Mouse (Mus musculus): ENCODE data around the gene Gm8300.
"Not testable (repeated sequence)": the region's sequence is repeated elsewhere in the genome, so short reads cannot be mapped to it uniquely, and the experiment has no call there.

The Gm8300 gene

GRCm38 (mm10) chr12:87514016-87514415 lies at the start of gene Gm8300:
Gene Gm8300, plus strand, starts transcription at chr12:87514316.
- CTCF ChIA-PET, POLR2A ChIA-PET: not testable (repeated sequence)

GRCm38 (mm10) chr12:87464678-87465297 lies 49.3 kb upstream of the Gm8300 start:
- CTCF ChIA-PET = interaction anchor here in 1 of 4 experiments (0.6 kb wide), 1 partner anchor 77 kb away, joined by 3 read pairs; the partner anchor contains the start of gene Sptlc2
- POLR2A ChIA-PET = interaction anchor here in 3 of 4 experiments (0.7 to 4.5 kb wide), 12 partner anchors 11 to 180 kb away, joined by 3 to 30 read pairs (median 4); partner anchors contain the start of genes Alkbh1 (in 1 of the 3) and Slirp (in 1 of the 3)

DNA sequence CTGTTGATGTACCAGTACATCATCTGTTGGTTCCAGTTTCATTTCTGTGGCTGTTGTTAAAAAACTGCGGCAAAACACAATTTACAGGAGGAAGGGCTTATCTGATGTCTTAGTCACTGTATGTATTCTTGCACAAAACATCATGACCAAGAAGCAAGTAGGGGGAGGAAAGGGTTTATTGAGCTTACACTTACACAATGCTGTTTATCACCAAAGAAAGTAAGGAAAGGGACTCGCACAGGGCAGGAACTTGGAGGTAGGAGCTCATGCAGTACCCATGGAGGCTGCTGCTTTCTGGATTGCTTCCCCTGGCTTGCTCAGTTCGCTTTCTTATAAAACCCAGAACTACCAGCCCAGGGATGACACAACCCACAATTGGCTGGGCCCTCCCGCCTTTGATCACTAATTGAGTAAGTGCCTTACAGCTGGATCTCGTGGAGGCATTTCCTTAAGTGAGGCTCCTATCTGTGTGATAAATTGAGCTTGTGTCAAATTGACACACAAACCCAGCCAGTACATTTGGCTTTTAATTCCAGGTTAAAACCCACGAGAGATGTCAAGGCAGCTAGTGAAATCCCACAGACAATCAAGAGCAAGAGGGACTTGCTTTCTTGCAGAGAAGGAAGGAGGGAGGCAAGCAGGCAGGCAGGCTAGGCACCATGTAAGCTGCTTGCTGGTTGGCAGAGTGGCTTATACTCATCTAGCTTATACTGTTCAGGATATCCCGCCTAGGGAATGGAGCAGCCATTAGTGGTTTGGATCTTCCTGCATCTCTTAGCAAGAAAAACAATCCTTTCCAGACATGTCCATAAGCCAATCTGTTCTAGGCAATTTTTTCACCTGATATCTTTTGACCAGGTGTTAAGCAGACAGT lies 43.6 kb upstream of the Gm8300 start:
- POLR2A ChIA-PET = interaction anchor here in 3 of 4 experiments (0.6 to 3.3 kb wide), 23 partner anchors 9 to 192 kb away, joined by 3 to 58 read pairs (median 5); partner anchors contain the start of genes Alkbh1 (in 1 of the 3) and Slirp (in 1 of the 3)
- CTCF ChIA-PET = no interaction called here

DNA sequence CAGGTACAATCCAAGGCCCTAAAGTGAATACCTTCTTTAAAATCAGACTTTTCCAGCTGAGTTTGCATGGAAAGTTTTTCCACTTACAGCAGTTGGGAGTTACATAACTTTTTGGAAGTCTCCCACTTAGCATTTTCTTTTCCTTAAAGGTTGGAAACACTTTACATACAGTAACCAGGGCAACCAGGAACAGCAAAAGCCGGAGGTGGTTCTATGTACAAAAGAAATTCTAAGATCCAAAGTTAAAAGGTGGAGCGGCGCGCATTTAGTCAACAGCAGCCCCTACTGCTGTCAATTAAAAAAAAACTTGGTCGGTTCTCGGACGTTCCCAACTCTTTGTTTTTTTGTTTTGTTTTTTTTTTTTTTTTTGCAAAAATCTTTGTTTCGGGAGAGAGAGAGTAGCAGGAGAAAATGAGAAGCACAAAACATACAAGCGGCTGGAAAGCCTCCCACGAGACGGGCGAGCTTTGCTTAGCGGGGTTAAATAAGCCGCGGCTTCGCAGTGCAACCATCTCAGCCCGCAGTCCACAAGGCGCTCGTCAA lies 42.6 kb upstream of the Gm8300 start:
- CTCF ChIA-PET = no interaction called here
- POLR2A ChIA-PET = interaction anchor here in 3 of 4 experiments (0.6 to 3.3 kb wide), 16 partner anchors 8 to 191 kb away, joined by 3 to 58 read pairs (median 4); partner anchors contain the start of genes Alkbh1 (in 2 of the 3) and Slirp (in 1 of the 3)

DNA sequence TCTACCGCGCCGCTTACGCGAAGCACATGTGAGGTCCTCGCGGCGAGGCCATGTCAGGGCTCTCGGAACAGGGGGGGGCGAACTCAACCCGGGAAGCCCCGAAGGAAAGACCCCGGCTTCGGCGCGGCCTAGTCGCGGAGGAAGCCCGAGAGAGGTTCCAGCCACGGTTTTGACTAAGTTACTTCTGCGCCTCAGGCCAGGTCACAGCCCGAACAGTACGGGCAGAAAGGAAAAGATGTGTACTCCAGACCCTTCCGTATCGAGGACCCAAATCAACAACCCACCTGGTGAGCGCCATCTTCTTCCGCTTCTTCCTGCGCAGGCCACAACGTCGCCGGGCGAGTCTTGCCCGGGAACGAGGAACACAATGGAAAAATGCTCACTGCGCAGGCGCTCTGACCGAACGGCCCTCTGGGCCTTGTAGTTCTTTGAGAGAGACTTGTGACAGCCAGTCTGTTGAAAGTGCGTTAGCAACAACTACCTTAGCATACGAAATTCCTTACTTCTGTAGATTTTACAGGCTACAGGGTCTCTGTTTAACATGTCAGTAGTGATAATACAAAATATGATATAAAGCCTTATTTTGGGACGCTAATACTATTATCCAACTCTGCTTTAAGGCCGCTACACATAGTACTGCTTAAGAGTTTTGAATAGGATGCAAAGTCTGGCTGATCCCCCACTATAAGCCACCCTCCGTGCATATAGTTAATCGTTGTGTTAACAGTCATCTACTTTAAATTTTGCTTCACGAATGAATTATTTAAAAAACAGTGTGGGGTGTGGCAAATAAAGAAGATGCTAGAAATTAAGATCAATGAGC lies 41.9 kb upstream of the Gm8300 start, which contains the start of gene Snw1:
Gene Snw1 (minus strand): TSS at position 311 of the 823 bp plus-strand sequence.
- POLR2A ChIA-PET = interaction anchor here in 3 of 4 experiments (0.6 to 3.3 kb wide), 13 partner anchors 9 to 153 kb away, joined by 3 to 58 read pairs (median 5); partner anchors contain the start of genes Alkbh1 (in 2 of the 3) and Slirp (in 1 of the 3)
- CTCF ChIA-PET = no interaction called here

GRCm38 (mm10) chr12:87474756-87475155 lies 39.4 kb upstream of the Gm8300 start:
- ChIA-PET CTCF (no interaction called here), POLR2A (interaction anchor here in 1 of 4 experiments (0.6 kb wide), 2 partner anchors 197 to 327 kb away, joined by 3 to 4 read pairs; partner anchors contain the start of gene Pomt2)

DNA sequence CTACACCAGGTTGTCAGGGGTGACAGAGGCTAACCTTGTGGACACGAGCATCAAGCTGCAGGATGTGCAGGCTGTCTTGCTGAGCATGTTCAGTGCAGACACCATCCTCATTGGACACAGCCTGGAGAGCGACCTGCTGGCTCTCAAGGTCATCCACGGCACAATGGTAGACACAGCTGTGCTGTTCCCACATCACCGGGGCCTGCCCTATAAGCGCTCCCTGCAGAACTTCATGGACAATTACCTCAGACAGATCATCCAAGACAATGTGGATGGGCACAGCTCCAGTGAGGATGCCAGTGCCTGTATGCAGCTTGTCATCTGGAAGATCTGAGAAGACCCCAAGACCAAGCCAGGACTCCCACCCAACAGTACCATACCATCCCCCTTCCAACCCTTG lies 31.6 kb upstream of the Gm8300 start:
- POLR2A ChIA-PET, CTCF ChIA-PET: not testable (repeated sequence)

- CTCF ChIA-PET = interaction anchor here in 1 of 4 experiments (0.7 kb wide), 1 partner anchor 1649 kb away, joined by 3 read pairs; no protein-coding TSS in a partner anchor
- POLR2A ChIA-PET = interaction anchor here in 1 of 4 experiments (0.6 kb wide), 1 partner anchor 154 kb away, joined by 5 read pairs; no protein-coding TSS in a partner anchor
These were observed 25.4 kb upstream of the Gm8300 start for GRCm38 (mm10) chr12:87488683-87489082.

GRCm38 (mm10) chr12:87494421-87494820 lies 19.7 kb upstream of the Gm8300 start, which contains the start of gene Gm5788:
Gene Gm5788, plus strand, starts transcription at chr12:87494721.
- POLR2A ChIA-PET = interaction anchor here in 1 of 4 experiments (0.7 kb wide), 1 partner anchor 18 kb away, joined by 4 read pairs; no protein-coding TSS in a partner anchor
- CTCF ChIA-PET = not testable (repeated sequence)

DNA sequence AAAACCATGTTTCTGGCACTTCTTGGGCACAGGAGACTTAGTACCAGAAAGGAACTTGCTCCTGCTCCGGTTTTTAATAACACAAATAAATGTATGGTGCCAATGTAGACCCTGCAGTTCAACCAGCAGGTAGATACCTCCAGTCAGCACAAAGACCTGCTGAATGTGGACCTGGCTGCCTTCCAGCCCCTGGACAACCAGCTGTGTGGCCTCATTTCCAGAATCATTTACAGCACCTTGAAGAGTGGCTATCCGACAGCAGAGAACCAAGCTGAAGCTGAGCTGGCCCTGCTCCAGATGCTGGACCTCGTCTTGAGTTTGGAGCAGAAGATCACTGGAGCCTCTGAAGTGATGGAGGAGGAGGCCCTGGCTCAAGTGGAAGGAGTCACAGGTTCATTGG lies 5.5 kb downstream of the Gm8300 start:
- CTCF ChIA-PET, POLR2A ChIA-PET: not testable (repeated sequence)

GRCm38 (mm10) chr12:87543927-87544326 lies 29.8 kb downstream of the Gm8300 start:
- CTCF ChIA-PET = no interaction called here
- POLR2A ChIA-PET = no interaction called here

- POLR2A ChIA-PET = not testable (repeated sequence)
These were observed 36.5 kb downstream of the Gm8300 start for GRCm38 (mm10) chr12:87550628-87551027.

More at GRCm38 (mm10) chr12:87550628-87551027, 36.5 kb downstream of the Gm8300 start:
- CTCF ChIA-PET = not testable (repeated sequence)

All from embryonic stem cell, embryonic (primary cell).